Comparison of ENCODE assay signal across 24 mouse cellular contexts in genomic region chr19:10581984-10582383, GRCm38 (mm10). TPM values are rescaled to one million over a fixed set of nuclear protein-coding genes. Genes with fewer than 3 reads are reported as not detected.
DNase-seq lines count a peak whose midpoint lies in the region; ATAC-seq lines count a peak whose summit lies in the region.
"Had no signal": no experiment of that assay in that cellular context is flagged by ENCODE, and none has a peak within 500 bp of the region (broad histone marks: within the 10 kb centered on the region; RNA-seq: fewer than 3 reads in every experiment).

No protein-coding gene starts in this region.

- H3K9me3 ChIP-seq in kidney, embryonic 14.5 days (ENCODE audit: control insufficient read depth, low read length), result no peaks in the 10 kb centered on the region
- H3K9me3 ChIP-seq: forebrain, embryonic 10.5 days; heart, embryonic 13.5 days; hindbrain, embryonic 12.5 days had no signal

- peak; percentile 26 for DNase-seq in thymus, postnatal 4 days
- no peak for DNase-seq in thymus, postnatal 25 days
- peak; percentile 20 to 64 for DNase-seq in spleen, postnatal 10 days (ENCODE audit: low spot score in 2 of 2)
- no peak for DNase-seq in lung, postnatal 14 days
- DNase-seq in layer of hippocampus, adult 11-12 months (ENCODE audit: low spot score), result no peak
- DNase-seq: adrenal gland, postnatal 36 days; cerebellum, adult 11 months; cerebellum, adult 9-11 months; gastrocnemius, postnatal 25 days; heart, postnatal 14 days; kidney, adult 11 months; kidney, postnatal 4 days; layer of hippocampus, adult 9-11 months; left cerebral cortex, postnatal 4 days; liver; lung, postnatal 10 days; midbrain, embryonic 14.5 days; right cerebral cortex, postnatal 25 days had no signal

- WGBS in kidney, embryonic 14.5 days, result 86% methylated on average over 6 of the region's 6 CpGs

- H3K4me1 ChIP-seq in kidney, embryonic 14.5 days (ENCODE audit: control insufficient read depth, insufficient read depth, low read length), result no peaks in the 10 kb centered on the region

- no peak overlapping the region for H3K4me2 ChIP-seq in kidney, embryonic 14.5 days (replicated peaks; ENCODE audit: low read depth, low read length)
- H3K4me2 ChIP-seq: heart, embryonic 13.5 days; hindbrain, embryonic 12.5 days had no signal

- H3K9ac ChIP-seq in kidney, embryonic 14.5 days (ENCODE audit: low read depth, low read length), result no peak overlapping the region
- H3K9ac ChIP-seq: heart, embryonic 13.5 days; hindbrain, embryonic 12.5 days had no signal

- no peak overlapping the region for H3K27ac ChIP-seq in kidney, embryonic 14.5 days (ENCODE audit: low read depth, low read length)
- H3K27ac ChIP-seq: forebrain, embryonic 10.5 days; heart, adult 2 months; heart, embryonic 13.5 days; hindbrain, embryonic 12.5 days had no signal

- no peak overlapping the region for H3K4me3 ChIP-seq in kidney, embryonic 14.5 days (ENCODE audit: low read length)
- H3K4me3 ChIP-seq: forebrain, embryonic 10.5 days; heart, adult 2 months; heart, embryonic 13.5 days; hindbrain, embryonic 12.5 days had no signal

- ATAC-seq in granulocyte monocyte progenitor cell, adult 5-6 weeks (replicated peaks; ENCODE audit: poor library complexity, severe bottlenecking), result peak; percentile 33
- no peak for ATAC-seq in kidney, embryonic 14.5 days (ENCODE audit: low FRiP score, low TSS enrichment)

- H3K36me3 ChIP-seq in kidney, embryonic 14.5 days (ENCODE audit: control insufficient read depth, insufficient read depth, low read length), result no peaks in the 10 kb centered on the region

- H3K27me3 ChIP-seq in kidney, embryonic 14.5 days (ENCODE audit: control insufficient read depth, insufficient read depth, low read length), result no peaks in the 10 kb centered on the region
- H3K27me3 ChIP-seq: heart, embryonic 13.5 days; hindbrain, embryonic 12.5 days had no signal

RNA-seq across cellular contexts. Expression of gene Tmem138, which starts 4.8 kb away (rescaled TPM):
- 24.4 and 28.6 TPM in 2 replicates for total RNA-seq in granulocyte monocyte progenitor cell, adult 5-6 weeks (2014; fragmentation: Nextera tagmentation)
- 5.8 and 8.1 TPM in 2 replicates for total RNA-seq in granulocyte monocyte progenitor cell, adult 5-6 weeks (2017)
- 57.9 and 59.2 TPM in 2 replicates for polyA plus RNA-seq in kidney, embryonic 14.5 days (2014; fragmentation: Nextera tagmentation; extraction: Ambion mirVana)

RNA-seq across cellular contexts. Expression of gene Cyb561a3, which starts 5.0 kb away (rescaled TPM):
- 35.1 and 39.7 TPM in 2 replicates for total RNA-seq in granulocyte monocyte progenitor cell, adult 5-6 weeks (2014; fragmentation: Nextera tagmentation)
- 21.7 and 31.3 TPM in 2 replicates for total RNA-seq in granulocyte monocyte progenitor cell, adult 5-6 weeks (2017)
- polyA plus RNA-seq in kidney, embryonic 14.5 days (2014; fragmentation: Nextera tagmentation; extraction: Ambion mirVana), result 10.5 and 14.1 TPM in 2 replicates

RNA-seq across cellular contexts. Expression of gene Ddb1, which starts 23.1 kb away (rescaled TPM):
- total RNA-seq in granulocyte monocyte progenitor cell, adult 5-6 weeks (2014; fragmentation: Nextera tagmentation), result 174 and 186 TPM in 2 replicates
- total RNA-seq in granulocyte monocyte progenitor cell, adult 5-6 weeks (2017), result 345 and 427 TPM in 2 replicates
- polyA plus RNA-seq in kidney, embryonic 14.5 days (2014; fragmentation: Nextera tagmentation; extraction: Ambion mirVana), result 238 and 353 TPM in 2 replicates

RNA-seq across cellular contexts. Expression of gene Tkfc, which starts 23.5 kb away (rescaled TPM):
- 12.8 and 13.0 TPM in 2 replicates for total RNA-seq in granulocyte monocyte progenitor cell, adult 5-6 weeks (2014; fragmentation: Nextera tagmentation)
- total RNA-seq in granulocyte monocyte progenitor cell, adult 5-6 weeks (2017), result 5.0 and 7.1 TPM in 2 replicates
- 21.5 and 30.0 TPM in 2 replicates for polyA plus RNA-seq in kidney, embryonic 14.5 days (2014; fragmentation: Nextera tagmentation; extraction: Ambion mirVana)

RNA-seq across cellular contexts. Expression of gene Tmem216, which starts 25.9 kb away (rescaled TPM):
- total RNA-seq in granulocyte monocyte progenitor cell, adult 5-6 weeks (2014; fragmentation: Nextera tagmentation), result 30.4 and 39.5 TPM in 2 replicates
- 19.9 and 27.1 TPM in 2 replicates for total RNA-seq in granulocyte monocyte progenitor cell, adult 5-6 weeks (2017)
- polyA plus RNA-seq in kidney, embryonic 14.5 days (2014; fragmentation: Nextera tagmentation; extraction: Ambion mirVana), result 57.6 and 67.5 TPM in 2 replicates

Comparison
In these comparisons a context has a peak if more than half of its experiments do, and no peak if none do; other contexts are left out.
1. DNase-seq: peak in thymus, postnatal 4 days (single experiment) and spleen, postnatal 10 days (2 of 2); none in thymus, postnatal 25 days (single experiment), lung, postnatal 14 days (single experiment) and layer of hippocampus, adult 11-12 months (single experiment).